Mouse (Mus musculus) CD4-positive, CD25-positive, alpha-beta regulatory T cell, adult 4 months (primary cell): ENCODE measurements around the gene Cd3eap. TPM values are rescaled to one million over a fixed set of nuclear protein-coding genes. Genes with fewer than 3 reads are reported as not detected.

Source experiments
- ATAC-seq: one replicate; pipeline ENCODE4 v1.8.0; 2017
- polyA plus RNA-seq, 2 experiments: library from polyadenylated mRNA; unstranded; fragments of 100-300 nt; shearing (Covaris generic); gene quantifications; one replicate each; pipeline ENCODE4 v1.2.1; 2017

Gene Cd3eap
- polyA plus RNA-seq, 2 experiments from 2014 or later = 15.8 to 17.6 TPM

DNA sequence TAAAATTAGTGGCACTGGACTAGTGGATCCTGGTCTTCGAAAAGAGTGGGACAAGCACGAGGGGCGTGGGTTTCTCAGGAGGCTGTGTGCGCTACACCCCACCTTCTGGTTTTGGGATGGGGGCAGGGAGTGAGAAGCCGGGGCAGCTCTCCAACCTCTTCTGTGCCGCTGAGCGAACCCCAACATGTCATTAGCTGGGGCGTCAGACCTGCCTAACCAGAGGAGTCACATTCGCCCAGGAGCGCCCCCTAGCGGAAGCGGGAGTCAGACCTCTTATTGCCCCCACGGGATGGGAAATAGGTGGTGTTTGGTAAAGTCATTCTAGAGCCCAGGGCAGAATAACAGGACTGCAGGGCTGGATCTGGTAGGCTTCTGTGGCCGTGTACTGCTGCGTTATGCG, 2.4 kb upstream of the Cd3eap start:
- ATAC-seq = peak; percentile 24

DNA sequence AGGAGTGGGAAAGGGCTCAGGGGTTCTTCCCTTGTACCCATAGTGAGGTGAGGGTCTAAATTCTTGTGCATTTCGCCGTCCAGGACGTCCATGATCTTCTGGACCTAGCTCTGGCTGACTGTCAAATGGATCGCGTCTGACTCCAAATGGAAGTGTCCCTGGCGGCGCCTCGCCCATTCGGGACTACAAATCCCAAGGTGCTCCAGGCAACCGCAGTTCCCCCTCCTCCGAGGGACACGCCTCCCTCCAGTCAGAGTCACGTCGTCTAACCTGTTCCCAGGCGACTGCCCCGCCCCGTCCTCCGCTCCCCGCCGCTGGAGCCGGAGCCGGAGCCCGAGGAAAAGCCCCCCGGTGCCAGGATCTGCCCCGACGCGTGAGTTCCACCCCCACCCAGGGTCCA, 1.7 kb upstream of the Cd3eap start:
- ATAC-seq = peak; percentile 44

DNA sequence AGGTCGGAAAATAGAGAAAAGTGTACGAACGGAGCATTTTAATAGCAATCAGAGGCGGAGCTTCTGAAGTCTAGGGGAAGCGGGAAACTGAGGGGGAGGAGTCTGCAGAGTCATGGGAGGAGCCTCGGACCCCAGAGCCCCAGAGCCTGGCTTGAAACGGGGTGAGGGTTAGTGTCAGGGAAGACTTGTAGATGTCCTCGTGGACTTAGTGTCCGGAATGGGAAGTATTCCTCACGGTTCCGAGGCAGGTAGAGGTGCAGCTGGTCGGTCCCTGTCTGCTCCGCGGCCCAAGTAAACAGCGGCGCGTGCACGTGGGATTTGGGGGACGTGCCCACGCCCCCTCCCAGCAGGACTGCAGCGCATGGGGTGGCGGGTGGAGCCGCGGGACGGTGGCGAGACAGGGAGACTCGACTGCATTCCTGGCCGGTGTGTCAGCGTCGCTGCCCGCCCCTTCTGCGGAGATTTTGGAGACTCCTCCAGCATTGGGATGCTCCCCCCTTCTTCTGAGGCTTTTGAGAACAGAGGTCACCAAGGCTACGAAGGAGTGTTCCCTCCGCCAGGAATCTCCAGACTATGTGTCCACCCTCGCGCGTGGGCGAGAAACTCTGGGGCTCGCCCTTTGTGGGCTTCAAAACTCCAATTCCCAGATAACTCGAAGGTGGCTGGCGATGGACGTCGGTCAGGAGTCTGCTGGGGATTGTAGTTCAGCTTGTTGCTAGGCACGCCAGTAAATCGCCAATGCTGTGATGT, 784 bp upstream of the Cd3eap start:
- ATAC-seq = peak; percentile 60

DNA sequence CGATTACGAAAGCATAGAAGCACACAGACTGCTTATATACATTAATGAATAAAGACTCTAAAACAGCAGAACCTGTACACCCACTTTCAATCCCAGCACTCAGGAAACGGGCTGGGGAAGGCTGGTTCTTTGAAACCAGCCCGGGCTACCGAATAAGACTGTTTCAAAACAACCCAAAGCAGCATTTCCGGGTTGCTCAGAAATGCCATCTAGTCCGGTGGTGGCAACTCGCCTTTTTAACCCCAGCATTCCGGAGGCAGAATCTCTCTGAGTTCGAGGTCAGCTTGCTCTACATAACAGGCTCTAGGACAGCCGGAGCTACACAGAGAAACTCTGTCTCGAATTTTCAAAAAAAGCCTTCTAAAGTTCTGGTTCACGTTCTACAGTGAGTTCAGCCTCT, 649 bp downstream of the Cd3eap start:
- no peak for ATAC-seq

DNA sequence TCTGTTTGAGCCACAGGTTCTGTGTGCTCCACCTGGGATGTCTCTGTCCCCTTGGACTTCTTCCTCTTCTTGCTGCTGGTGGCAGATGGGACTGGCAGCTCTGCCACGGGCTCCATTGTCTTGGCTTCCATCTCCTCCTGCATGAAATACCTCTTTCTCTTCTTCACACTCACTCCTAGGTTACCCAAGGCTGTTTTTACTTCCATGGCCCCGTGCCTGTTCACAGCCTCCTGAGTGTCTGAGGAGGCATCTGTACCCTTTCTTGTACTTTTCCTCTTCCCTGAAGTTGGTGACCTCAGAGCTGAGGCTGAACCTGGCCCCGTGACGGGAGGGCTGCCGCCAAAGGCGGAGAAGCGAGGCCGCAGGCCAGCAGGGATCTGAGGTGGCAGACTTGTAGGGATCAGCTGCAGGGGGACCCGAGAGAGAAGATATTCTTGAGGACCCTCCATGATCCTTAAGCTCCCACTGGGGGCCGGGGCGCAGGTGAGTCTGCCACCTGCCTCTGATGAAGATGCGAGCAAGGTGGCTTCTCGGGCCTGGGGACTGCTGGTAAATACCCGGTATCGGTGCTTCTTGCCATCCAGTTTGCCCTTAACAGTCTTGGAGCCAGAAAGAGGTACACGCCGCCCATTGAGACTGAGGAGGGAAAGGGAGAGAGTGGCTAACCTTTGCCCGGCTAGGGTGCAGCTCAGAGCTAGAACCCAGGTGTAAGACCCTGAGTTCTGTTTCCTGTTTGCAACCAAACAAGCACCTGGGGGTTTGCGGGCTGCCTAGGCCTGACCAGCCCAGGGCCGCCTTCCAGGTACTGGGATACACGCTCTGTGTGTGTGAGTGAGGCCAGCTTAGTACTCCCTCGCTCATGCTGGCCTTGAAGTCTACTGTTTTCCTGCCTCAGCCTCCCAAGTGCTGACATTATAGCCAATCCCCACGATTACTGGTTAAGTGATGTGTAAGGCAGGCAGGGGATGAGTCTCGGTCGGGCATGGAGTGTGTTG, 1.6 kb downstream of the Cd3eap start:
- no peak for ATAC-seq

DNA sequence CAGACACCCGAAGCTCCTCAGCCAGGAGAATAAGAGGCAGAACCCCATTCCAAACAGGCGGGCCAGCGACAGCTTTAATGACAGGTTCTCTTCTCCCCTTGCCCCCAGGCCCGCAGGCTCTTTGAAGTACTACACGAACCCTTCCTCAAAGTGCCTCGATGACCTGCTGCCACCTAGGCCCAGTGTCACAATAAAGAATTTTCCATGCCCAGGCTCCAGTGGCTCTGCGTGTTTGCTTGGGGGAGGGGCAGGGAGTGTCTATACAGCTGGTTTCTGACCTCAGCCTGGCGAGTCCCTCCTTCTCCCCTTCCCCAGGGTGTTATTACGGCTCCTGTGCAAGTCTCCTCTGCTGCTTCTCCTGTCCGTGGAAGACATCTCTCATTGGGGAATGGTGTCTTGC, 3.0 kb downstream of the Cd3eap start:
- no peak for ATAC-seq

DNA sequence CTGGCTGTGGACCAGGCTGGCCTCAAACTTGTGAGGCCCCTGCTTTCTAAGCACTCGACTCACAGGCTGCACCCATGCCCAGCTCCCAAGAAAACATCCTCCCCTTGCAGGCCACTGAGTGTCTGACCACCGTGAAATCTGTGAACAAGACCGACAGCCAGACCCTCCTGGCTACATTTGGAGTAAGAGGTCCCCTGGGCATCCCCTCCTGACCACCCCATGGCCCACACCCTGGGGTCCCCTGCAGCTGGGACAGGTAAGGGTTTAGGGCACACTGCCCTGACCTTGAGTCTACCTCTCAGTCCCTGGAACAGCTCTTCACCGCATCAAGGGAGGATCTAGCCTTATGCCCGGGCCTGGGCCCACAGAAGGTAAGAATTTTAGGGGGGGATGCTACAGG, 4.3 kb downstream of the Cd3eap start:
- no peak for ATAC-seq

DNA sequence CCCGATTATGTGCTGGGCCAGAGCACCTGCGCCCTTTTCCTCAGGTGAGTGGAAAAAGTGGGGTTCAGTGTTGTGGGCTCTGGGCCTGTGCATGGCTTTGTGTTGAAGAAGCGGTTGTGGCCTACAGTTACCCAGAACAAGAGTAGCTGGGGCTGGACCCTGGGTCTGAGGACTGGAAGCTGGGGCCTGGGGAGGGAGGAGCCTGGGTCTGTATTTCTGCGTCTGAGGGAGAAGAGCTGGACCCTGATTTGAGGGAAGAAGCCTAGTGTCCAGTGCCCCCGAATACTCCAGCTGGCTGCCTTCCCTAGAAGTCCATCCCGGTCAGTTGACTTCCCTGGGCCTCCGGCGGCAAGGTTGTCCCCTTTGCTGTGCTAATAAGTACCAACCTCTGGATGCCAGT, 9.1 kb downstream of the Cd3eap start:
- ATAC-seq = no peak

DNA sequence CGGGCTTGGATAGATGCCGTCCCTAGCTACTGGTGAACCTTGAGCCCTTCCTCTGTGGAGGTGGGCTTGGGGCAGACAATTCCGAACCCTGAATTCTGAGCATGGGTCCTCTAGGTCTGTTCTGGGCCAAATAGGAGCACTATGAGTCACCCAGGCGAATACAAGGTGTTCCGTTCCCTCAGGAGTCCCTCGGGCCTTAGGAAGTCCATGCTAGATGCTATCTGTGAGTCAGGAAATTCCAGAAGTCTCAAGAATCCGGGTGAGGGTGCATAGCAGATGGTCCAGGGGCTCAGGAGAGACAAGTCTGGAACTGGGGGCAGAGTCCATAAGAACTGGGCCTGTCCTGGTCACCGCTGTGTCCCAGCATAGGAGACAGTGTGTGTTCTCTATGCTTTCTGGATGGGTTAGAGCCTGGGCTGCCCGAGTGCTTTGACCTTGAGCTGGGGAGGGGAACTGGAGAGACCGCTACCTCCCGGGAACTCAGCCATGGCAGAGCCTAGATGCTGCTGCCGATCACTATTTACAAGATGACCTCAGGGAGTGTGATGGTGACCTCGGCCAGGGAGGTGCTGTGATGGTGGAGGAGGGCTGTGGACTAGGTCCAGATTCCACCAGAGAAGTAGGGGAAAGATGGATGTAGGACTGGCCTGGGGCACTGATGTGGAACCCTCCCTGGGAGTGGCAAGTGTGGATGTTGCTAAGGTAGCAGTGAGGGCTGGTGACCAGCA, 9.9 kb downstream of the Cd3eap start:
- ATAC-seq = no peak

DNA sequence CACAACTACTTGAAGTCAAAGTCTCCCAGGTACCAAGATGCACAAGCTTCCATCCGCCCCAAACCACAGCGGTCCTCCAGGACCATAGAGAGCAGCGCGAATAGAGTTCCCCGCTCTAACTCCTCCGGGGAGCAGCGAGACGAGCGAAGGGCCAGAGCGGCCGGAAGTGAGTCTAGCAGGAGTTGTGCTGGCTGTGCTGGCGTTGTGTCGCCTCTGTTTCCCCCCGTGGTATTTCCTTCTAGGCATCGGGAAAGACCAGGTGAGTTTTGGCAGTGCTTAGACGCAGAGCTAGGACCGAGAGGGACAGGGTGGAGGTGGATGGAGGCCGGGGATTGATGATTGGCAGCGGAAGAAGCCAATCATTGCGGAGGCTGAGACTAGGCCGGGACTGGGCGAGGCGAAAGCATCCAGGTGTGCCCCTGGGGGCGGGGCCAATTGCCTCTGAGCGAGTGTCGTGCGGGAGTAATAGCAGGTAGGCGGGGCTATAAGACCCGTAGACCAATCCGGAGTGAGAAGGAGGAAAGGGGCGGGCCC, 14.3 kb downstream of the Cd3eap start:
- ATAC-seq = peak; percentile 87

DNA sequence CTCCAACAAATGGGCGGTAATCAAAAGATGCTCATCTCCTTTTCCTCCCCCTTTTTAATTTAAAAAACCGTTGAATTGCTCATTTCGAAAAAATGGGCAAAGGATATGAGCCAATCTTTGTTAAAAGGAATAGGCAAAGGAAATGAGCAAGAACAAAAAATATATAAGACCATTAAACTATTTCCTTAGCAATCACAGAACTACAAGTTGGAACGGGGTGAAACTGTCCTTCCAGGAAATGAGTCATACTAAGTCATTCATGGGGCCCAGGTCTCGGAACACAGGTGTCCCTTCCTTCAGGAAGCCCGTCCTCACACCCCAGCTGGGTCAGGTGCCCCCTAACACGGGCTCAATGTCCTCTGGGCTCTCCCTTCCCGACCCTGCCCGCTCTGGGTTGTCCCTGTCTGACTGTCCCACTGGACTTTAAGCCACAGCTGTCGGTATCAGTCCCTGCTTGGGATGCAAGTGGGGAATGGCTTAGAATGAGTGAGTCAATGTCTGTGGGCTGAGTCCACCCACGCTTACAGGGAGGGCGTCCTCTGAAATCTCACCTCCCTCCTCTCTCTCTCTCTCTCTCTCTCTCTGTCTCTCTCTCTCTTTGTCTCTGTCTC, 14.9 kb downstream of the Cd3eap start, which contains the start of gene Ercc1:
Gene Ercc1, plus strand, starts transcription at position 542 of the 611 bp plus-strand sequence.
- peak; percentile 19 for ATAC-seq

DNA sequence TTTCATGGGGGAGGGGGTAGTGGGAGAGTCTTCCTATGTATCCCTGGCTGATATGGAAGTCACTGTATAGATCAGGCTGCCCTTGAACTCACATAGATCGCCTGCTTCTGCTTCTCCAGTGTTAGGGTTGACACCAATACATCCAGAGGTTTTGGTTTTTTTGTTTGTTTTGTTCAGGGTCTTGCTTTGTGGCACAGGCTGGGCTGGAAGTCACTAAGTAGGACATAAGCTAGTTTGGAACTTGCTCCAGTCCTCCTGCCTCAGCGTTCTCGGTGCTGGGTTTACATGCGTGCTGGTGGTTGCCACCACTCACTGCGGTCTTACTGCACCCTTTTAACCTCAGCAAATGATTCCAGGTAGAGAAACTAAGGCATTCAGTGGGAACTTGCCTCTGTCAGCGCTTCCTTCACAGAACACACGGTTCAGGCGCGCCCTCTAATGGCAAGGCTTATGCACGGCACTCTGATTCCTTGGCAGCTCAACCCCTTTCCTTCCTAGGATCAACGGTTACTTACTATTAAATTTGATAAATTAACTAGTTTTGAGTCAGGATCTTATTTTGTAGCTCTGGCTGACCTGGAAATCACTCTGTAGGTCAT, 16.0 kb downstream of the Cd3eap start:
- ATAC-seq = peak; percentile 20

DNA sequence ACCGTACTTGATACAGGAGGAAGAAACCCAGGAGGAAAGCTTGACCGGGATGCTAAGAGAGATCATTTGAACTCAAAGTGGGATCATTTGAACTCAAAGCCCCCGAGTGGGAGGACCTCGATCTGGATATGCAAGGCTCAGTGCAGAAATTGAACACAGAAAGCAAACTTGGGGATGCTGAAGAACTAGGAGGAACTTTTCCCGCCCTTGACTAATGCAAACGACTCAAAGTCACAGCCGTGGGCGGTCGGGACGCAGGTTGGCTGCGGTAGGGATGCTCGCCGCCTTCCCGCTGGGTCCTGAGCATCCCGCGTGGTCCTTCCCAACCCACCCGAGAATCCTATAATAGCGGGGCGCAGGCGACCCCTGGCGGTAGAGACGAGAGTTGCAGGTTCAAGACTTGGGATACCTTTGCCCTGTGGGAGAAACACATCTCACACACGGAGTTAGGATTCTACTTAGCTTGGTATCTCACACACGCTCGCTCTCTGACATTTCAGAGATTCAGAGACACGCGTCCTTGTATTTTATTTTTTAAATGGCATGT, 16.7 kb downstream of the Cd3eap start:
- no peak for ATAC-seq

DNA sequence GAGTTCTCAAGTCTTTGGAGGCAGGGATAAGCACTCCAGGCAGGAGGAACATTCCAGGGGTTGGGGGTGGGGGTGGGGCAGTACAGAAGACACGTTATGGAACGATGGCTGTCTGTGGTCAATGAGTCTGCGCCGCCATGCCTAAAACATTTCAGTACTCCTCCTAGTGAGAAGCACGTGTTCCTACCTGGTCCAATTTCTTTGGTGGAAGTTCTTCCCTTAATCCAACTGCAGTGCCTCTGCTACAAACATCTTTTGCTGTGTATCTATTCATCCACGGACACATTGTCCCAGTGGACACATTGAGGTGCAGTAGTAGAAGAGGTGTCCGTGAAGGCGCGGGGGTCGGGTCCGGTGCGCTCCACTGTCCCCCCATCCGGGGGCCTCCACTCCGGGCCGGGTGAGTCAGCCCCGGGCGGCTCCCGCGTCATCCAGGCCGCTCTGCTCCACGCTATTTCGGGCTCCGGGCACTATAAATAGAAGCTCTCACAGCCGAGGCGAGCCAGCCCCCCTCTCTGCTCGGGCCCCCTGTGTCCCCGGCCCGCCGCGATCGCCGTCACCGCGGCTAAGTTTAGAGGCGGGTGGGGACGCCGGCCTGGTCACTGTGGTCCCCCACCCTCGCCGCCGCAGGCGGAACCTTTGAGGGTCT, 17.4 kb downstream of the Cd3eap start:
- ATAC-seq = no peak

DNA sequence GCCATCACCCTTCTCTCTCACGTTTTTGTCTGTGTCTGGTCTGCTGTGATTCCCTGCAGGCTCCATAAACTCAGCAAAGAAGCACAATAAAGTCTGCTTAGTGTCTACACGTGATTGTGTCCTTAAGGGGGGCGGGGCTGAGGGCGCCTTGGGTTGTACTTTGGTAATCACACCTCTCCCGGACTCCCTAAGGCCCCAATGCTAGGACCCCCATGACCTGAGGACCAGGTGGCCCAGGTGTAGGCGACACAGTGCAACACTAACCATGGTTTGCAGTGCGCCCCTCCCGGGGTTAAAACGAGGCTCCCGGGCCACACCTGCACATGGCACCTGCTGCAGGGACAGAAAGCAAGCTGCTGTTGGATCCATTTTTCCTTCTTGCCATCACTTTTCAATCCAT, 18.0 kb downstream of the Cd3eap start:
- no peak for ATAC-seq

DNA sequence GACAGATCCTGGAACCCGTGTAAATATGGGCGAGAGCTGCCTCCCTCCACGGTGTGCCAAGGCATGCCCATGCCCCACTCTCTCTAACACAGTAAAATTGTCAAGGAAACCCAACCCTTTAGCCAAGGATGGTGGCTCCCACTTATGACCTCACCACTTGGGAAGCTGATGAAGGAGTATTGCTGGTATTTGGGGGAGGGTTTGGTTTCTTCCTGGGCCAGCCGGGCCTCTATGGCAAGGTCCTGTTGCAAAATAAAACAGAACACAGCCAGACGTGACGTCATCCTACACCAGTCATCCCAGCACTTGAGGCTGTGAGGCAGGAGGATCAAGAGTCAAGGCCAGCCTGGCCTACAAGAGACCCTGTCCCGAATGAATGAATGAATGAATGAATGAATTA, 20.7 kb downstream of the Cd3eap start:
- ATAC-seq = no peak

DNA sequence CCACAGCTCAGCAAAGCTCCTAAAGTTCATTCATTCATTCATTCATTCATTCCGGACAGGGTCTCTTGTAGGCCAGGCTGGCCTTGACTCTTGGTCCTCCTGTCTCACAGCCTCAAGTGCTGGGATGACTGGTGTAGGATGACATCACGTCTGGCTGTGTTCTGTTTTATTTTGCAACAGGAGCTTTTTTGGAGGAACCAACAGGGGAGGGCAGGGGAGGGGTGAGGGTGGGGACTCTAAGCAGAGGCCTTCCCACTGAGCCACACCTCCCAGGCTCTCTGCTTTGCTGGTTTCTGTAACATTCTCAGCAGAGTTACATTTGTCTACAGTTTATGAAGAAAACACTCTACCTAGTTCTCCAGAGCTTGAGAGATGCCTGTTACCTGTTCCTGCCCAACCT, 21.2 kb downstream of the Cd3eap start:
- ATAC-seq = no peak

DNA sequence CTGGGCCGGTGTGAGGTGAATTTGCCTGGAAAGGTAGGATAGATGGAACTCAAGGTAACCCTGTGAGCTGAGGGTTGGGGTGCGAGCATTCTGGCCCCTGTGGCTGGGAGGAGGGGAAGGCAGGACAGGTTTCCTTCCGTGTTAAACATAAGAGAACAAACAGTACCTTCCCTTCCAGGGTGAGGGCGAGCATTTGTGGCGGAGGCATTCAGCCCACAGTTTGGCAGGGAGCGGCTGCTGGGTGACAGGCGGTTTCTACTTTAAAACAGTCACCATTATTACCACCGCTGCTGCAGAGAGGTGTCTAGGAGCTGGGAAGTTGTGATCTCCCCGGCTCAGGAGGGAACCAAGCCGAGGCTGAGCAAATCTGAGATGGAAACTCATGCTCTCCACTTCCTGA, 22.2 kb downstream of the Cd3eap start:
- ATAC-seq = no peak

DNA sequence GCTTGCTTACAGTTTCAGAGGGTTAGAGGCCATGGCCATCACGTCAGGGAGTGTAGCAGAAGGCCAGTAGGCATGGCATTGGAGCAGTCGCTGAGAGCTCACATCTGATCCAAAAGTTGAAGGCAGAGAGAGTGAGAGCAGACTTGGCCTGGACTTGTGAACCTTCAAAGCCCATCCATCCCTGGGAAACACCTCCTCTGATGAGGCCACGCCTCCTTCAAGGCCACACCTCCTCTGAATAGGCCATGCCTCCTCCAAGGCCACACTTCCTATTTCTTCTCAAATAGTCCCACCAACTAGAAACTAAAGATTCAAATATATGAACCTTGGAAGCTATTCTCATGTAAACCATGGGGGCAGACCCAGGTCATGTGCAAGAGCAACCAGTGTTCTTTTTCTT, 23.7 kb downstream of the Cd3eap start:
- ATAC-seq = no peak

DNA sequence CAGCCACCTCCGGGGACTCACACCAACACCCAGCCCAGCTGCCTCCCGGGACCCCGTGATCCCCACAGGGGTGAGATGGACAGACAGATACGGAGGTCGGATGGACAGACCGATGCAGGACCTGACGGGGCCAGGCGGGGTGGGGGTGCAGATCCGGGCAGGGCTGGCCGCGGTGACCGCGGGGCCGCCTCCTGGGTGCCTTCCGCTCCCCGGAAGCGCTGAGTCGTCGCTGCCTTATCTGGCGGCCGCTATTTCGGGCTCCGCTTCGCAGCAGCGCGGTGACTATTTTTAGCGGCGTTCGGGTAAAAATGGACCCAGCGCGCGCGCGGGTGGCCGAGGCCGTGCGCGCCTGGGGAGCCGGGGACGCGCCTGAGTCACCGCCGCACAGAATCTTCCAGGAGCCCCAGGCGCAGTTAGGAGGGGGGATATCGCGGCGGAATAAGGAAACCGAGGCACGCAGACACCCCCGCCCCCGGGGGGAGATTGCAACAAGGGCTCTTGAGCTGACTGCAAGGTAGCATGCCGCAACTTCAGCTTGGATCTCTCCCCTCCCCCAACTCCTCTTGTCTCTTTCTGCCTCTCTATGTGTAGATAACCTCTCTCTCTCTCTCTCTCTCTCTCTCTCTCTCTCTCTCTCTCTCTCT, 26.5 kb downstream of the Cd3eap start:
- peak; percentile 97 for ATAC-seq
